Mouse (Mus musculus) CH12.LX (cell line): ENCODE measurements around the gene Lamc3.

Experiments
- BHLHE40 ChIP-seq: IDR thresholded peaks from 2 replicates; pipeline ENCODE4 v1.6.1; 2011; ENCODE audit warnings: mild to moderate bottlenecking, low read depth, low read length, improper control_type of control experiment
- CTCF ChIP-seq, 2 experiments: IDR thresholded peaks in 1 of 2; conservative IDR thresholded peaks in 1 of 2; 2 replicates each; pipeline ENCODE4 v1.5.1; 2011 to 2012; ENCODE audit warnings: low read depth in 2 of 2, low read length in 2 of 2, improper control_type of control experiment in 1 of 2, inconsistent platforms in 1 of 2, mild to moderate bottlenecking in 1 of 2, moderate library complexity in 1 of 2
- EP300 ChIP-seq: IDR thresholded peaks from 2 replicates; pipeline ENCODE4 v1.6.1; 2011; ENCODE audit warnings: low read length, improper control_type of control experiment
- HCFC1 ChIP-seq: IDR thresholded peaks from 2 replicates; pipeline ENCODE4 v1.6.1; 2012; ENCODE audit warnings: low read depth, mild to moderate bottlenecking, inconsistent platforms, low read length, improper control_type of control experiment
- MEF2A ChIP-seq: IDR thresholded peaks from 2 replicates; pipeline ENCODE4 v1.6.1; 2014; ENCODE audit warnings: low read depth, mild to moderate bottlenecking, inconsistent platforms, low read length, improper control_type of control experiment, borderline replicate concordance
- NRF1 ChIP-seq: IDR thresholded peaks from 2 replicates; pipeline ENCODE4 v1.6.1; 2014; ENCODE audit warnings: low read depth, mild to moderate bottlenecking, inconsistent platforms, low read length, improper control_type of control experiment, moderate library complexity
- POLR2A ChIP-seq: IDR thresholded peaks from 2 replicates; pipeline ENCODE4 v1.6.1; 2011; ENCODE audit warnings: low read depth, mild to moderate bottlenecking, improper control_type of control experiment, low read length
- SMC3 ChIP-seq: IDR thresholded peaks from 2 replicates; pipeline ENCODE4 v1.6.1; 2011; ENCODE audit warnings: low read depth, low read length, improper control_type of control experiment
- TCF12 ChIP-seq: IDR thresholded peaks from 2 replicates; pipeline ENCODE4 v1.6.1; 2014; ENCODE audit warnings: low read depth, mild to moderate bottlenecking, inconsistent platforms, low read length, improper control_type of control experiment
- UBTF ChIP-seq: IDR thresholded peaks from 2 replicates; pipeline ENCODE4 v1.6.1; 2012; ENCODE audit warnings: low read depth, mild to moderate bottlenecking, inconsistent platforms, low read length, improper control_type of control experiment, moderate library complexity
- USF1 ChIP-seq: IDR thresholded peaks from 2 replicates; pipeline ENCODE4 v1.6.1; 2014; ENCODE audit warnings: low read depth, mild to moderate bottlenecking, inconsistent platforms, low read length, improper control_type of control experiment

GRCm38 (mm10) chr2:31925936-31926335 is 38.8 kb downstream of the Lamc3 start:
- no peak for TF ChIP-seq USF1
- no peak for TF ChIP-seq UBTF
- TF ChIP-seq EP300, result no peak
- TF ChIP-seq CTCF (conservative IDR thresholded peaks at IDR 0.05 in 1 of 2, IDR thresholded peaks at IDR 0.05 in 1 of 2; ENCODE audit: low read depth in 2 of 2, low read length in 2 of 2), result no peak
- TF ChIP-seq MEF2A, result no peak
- TF ChIP-seq HCFC1, result no peak
- no peak for TF ChIP-seq POLR2A
- TF ChIP-seq TCF12, result no peak
- no peak for TF ChIP-seq BHLHE40
- TF ChIP-seq SMC3, result no peak
- TF ChIP-seq NRF1, result no peak
